Mouse (Mus musculus): ENCODE measurements around the gene Rer1.

DNA sequence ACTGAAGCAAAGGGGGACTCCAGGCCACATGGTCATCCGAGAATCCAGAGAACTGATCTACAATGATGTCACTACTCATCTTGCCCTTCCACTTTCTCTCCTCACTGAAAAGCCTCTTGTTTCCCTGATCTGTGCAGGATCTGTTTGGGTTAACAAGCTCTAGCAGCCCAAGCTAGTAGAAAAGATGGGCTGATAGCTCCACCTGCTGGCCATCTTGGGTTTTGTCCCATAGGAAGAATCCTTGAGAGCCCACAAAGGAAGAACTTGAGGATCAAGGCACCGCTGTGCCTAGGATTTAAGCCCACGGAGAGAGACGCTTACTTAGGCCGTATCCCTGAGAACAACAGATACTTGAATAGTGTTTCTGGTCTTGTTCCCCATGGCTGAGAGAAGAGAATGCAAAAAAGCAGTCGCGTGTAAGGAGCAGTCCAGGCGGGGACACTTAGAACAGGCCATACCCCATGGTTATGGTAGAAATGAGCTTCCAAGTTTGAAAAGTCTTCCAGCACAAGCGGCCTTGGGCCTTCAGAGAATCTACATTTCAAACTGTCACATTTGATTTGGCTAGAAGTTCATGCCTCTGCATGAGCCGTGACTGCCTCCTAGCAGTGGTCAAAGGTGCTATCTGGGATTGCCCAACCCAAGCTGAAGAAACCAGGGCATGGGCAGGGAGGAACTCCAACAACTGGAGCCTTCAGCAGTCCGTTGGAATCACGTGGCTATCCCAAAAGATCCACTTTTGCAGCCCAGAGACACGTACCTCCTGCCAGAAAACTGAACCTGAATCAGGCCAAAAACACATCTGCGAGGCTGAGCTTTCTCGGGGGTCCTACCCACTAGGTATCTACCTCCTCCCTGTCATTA lies 20.0 kb downstream of the Rer1 start:
- TF ChIP-seq GATA1 (IDR thresholded peaks at IDR 0.05; ENCODE audit: borderline replicate concordance, low read length) (no peak), FLI1 (IDR thresholded peaks at IDR 0.05; ENCODE audit: low read length) (no peak)

Measured in megakaryocyte, embryonic 14.5 days (primary cell).